Mouse (Mus musculus) naive thymus-derived CD4-positive, alpha-beta T cell, adult 5 months (primary cell): ENCODE results near the gene St3gal5. TPM values are rescaled to one million over a fixed set of nuclear protein-coding genes. Genes with fewer than 3 reads are reported as not detected.

Experiments used
- polyA plus RNA-seq: library from polyadenylated mRNA; unstranded; fragments of 100-300 nt; shearing (Covaris generic); gene quantifications from one replicate; pipeline ENCODE4 v1.2.1, GENCODE M21; 2017

St3gal5 gene
- polyA plus RNA-seq = 1.1 TPM

DNA sequence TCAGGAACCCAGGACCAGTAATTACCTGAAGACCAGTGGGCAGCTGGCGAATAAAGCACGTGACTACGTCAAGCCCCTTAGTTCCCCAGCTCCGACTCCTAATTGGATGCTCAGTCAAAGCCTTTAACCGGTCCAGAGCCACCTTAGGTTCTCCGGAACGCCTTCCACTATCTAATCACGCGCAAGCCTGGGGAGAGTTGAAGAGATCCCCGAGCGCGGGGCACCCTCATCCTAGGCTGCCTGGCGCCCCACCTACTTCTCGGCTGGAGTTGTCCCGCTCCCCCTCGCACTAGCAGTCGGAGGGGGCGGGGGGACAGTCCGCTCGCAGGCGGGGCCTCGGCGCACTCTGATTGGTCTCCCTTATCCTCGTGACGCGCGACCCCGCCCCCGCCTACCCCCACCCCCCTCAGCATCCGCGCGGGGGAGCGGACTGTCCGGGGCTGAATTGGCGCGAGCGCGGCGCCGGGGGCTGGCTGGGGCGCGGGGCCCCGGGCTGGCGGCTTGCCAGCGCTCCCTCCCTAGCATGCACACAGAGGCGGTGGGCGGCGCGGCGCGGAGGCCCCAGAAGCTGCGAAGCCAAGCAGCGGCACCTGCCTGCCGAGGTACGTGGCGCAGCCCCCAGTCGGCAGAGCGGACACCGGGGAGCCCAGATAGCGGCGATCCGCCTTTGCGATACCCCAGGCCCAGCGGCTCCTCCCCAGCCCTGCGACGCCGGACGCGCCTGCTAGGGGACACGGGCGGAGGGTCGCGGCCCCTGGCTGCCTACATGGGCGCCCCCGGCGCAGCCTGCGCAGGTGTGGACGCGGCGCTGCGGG lies at the start of gene St3gal5:
Gene St3gal5, plus strand, starts transcription at position 412 of the 815 bp plus-strand sequence.

Other genes with a start within 250 kb of the St3gal5 start
- 68.4 TPM for gene Ptcd3, start 188.8 kb upstream of the St3gal5 start, polyA plus RNA-seq
- gene Polr1a, start 188.5 kb upstream of the St3gal5 start, polyA plus RNA-seq = 72.0 TPM
- gene Atoh8, start 138.0 kb downstream of the St3gal5 start, polyA plus RNA-seq = not detected
- gene Sftpb, start 207.0 kb downstream of the St3gal5 start, polyA plus RNA-seq = not detected
- gene Usp39, start 247.6 kb downstream of the St3gal5 start, polyA plus RNA-seq = 42.5 TPM
- gene 0610030E20Rik, start 249.7 kb downstream of the St3gal5 start, polyA plus RNA-seq = 43.8 TPM